Mouse (Mus musculus) C2C12 (cell line): ENCODE data around the gene Selplg. TPM values are rescaled to one million over a fixed set of nuclear protein-coding genes. Genes with fewer than 3 reads are reported as not detected.

ENCODE experiments used
- H3K27me3 ChIP-seq: one replicate; pipeline ENCODE4 v1.6.1; 2011; ENCODE audit not compliant: control insufficient read depth, insufficient read depth, insufficient read length
- H3K36me3 ChIP-seq: one replicate; pipeline ENCODE4 v1.6.1; 2011; ENCODE audit not compliant: control insufficient read depth, insufficient read depth
- H3K4me3 ChIP-seq: one replicate; pipeline ENCODE4 v1.5.1; 2011; ENCODE audit warnings: mild to moderate bottlenecking, control low read depth; ENCODE audit not compliant: poor library complexity, insufficient read depth, severe bottlenecking
- H3K79me2 ChIP-seq: one replicate; pipeline ENCODE4 v1.6.1; 2011; ENCODE audit not compliant: control insufficient read depth, insufficient read depth
- H3K79me3 ChIP-seq: one replicate; pipeline ENCODE4 v1.6.1; 2011; ENCODE audit warnings: low read depth, control low read depth
- H3ac ChIP-seq: one replicate; pipeline ENCODE3; 2011; ENCODE audit warnings: low read depth; ENCODE audit not compliant: control insufficient read depth, insufficient read length
- CEBPB ChIP-seq: IDR thresholded peaks from one replicate; pipeline ENCODE4 v1.6.1; 2011; ENCODE audit warnings: low read depth, mild to moderate bottlenecking, control low read depth, moderate library complexity
- CTCF ChIP-seq: IDR thresholded peaks from one replicate; pipeline ENCODE4 v1.5.1; 2011; ENCODE audit not compliant: control insufficient read depth, insufficient read depth, insufficient read length
- FOSL1 ChIP-seq: IDR thresholded peaks from one replicate; pipeline ENCODE4 v1.8.0; 2011; ENCODE audit warnings: mild to moderate bottlenecking, low read length; ENCODE audit not compliant: poor library complexity, insufficient read depth, severe bottlenecking
- MAX ChIP-seq: IDR thresholded peaks from one replicate; pipeline ENCODE4 v1.6.1; 2011; ENCODE audit warnings: mild to moderate bottlenecking, control low read depth
- MYOD1 ChIP-seq: IDR thresholded peaks from one replicate; pipeline ENCODE4 v1.6.1; 2011; ENCODE audit warnings: low read depth; ENCODE audit not compliant: control insufficient read depth, insufficient read length
- MYOG ChIP-seq: IDR thresholded peaks from one replicate; pipeline ENCODE4 v1.6.1; 2011; ENCODE audit not compliant: control insufficient read depth, insufficient read length; ENCODE audit errors: extremely low read depth
- USF1 ChIP-seq: IDR thresholded peaks from one replicate; pipeline ENCODE4 v1.6.1; 2011; ENCODE audit warnings: low read depth, mild to moderate bottlenecking, control low read depth, moderate library complexity
- long read RNA-seq, 2 experiments: library from polyadenylated mRNA; unstranded; transcript quantifications; one replicate each; pipeline ENCODE4 v2.0.0; 2019 to 2020
- polyA plus RNA-seq: library from polyadenylated mRNA; unstranded; fragments of >200 nt; fragmentation: generic; extraction: Trizol; gene quantifications from one replicate; pipeline ENCODE4 v1.2.1, GENCODE M21; 2012; ENCODE audit warnings: missing spikeins

The Selplg gene
- 0.06 TPM for polyA plus RNA-seq
- long read RNA-seq, experiment 1 = 0 reads
- long read RNA-seq, experiment 2 = 0 reads

GRCm38 (mm10) chr5:113832490-113832901 lies at the start of gene Selplg:
Gene Selplg, minus strand, starts transcription at chr5:113832644.
- TF ChIP-seq MYOG (no peak), USF1 (no peak), CTCF (no peak), FOSL1 (no peak), MAX (no peak), CEBPB (no peak), MYOD1 (no peak)
- Histone ChIP-seq H3K36me3 (no peaks in the 10 kb centered on the region), H3ac (no peak within 1 kb of the TSS), H3K4me3 (no peak within 1 kb of the TSS), H3K27me3 (no peaks in the 10 kb centered on the region), H3K79me3 (no peaks in the 10 kb centered on the region), H3K79me2 (no peaks in the 10 kb centered on the region)

- H3K36me3 ChIP-seq = peaks cover 34% of the 10 kb centered on the region
- peaks cover 85% of the 10 kb centered on the region for H3K79me3 ChIP-seq
- peaks cover 100% of the 10 kb centered on the region for H3K79me2 ChIP-seq
- H3K4me3 ChIP-seq = no peak overlapping the region
- no peak overlapping the region for H3ac ChIP-seq
- no peak for TF ChIP-seq CTCF
- TF ChIP-seq MYOD1 = no peak
- H3K27me3 ChIP-seq = no peaks in the 10 kb centered on the region
These were observed 48.7 kb upstream of the Selplg start for GRCm38 (mm10) chr5:113881136-113881535.

- H3K27me3 ChIP-seq = no peaks in the 10 kb centered on the region
- no peak overlapping the region for H3ac ChIP-seq
- no peak overlapping the region for H3K4me3 ChIP-seq
- peaks cover 94% of the 10 kb centered on the region for H3K79me2 ChIP-seq
- H3K79me3 ChIP-seq = peaks cover 71% of the 10 kb centered on the region
- TF ChIP-seq FOSL1 (no peak), MYOD1 (no peak), USF1 (no peak), MAX (no peak), MYOG (no peak), CEBPB (no peak), CTCF (no peak)
- peaks cover 44% of the 10 kb centered on the region for H3K36me3 ChIP-seq
These were observed 46.6 kb upstream of the Selplg start for GRCm38 (mm10) chr5:113878943-113879617.

GRCm38 (mm10) chr5:113877565-113877964 lies 45.1 kb upstream of the Selplg start:
- no peak overlapping the region for H3K4me3 ChIP-seq
- peaks cover 84% of the 10 kb centered on the region for H3K79me2 ChIP-seq
- H3ac ChIP-seq = no peak overlapping the region
- no peak for TF ChIP-seq USF1
- no peak for TF ChIP-seq CEBPB
- TF ChIP-seq FOSL1 = no peak
- H3K27me3 ChIP-seq = no peaks in the 10 kb centered on the region
- H3K79me3 ChIP-seq = peaks cover 57% of the 10 kb centered on the region
- peaks cover 44% of the 10 kb centered on the region for H3K36me3 ChIP-seq

GRCm38 (mm10) chr5:113876176-113876575 lies 43.7 kb upstream of the Selplg start:
- no peaks in the 10 kb centered on the region for H3K27me3 ChIP-seq
- H3K79me2 ChIP-seq = peaks cover 84% of the 10 kb centered on the region
- peaks cover 58% of the 10 kb centered on the region for H3K79me3 ChIP-seq
- peaks cover 45% of the 10 kb centered on the region for H3K36me3 ChIP-seq
- H3K4me3 ChIP-seq = no peak overlapping the region
- no peak overlapping the region for H3ac ChIP-seq
- TF ChIP-seq MYOG = no peak
- no peak for TF ChIP-seq MAX
- TF ChIP-seq USF1 = no peak
- no peak for TF ChIP-seq CEBPB
- TF ChIP-seq FOSL1 = no peak
- no peak for TF ChIP-seq CTCF
- no peak for TF ChIP-seq MYOD1

- TF ChIP-seq CTCF = no peak
- TF ChIP-seq MYOG = no peak
- no peak for TF ChIP-seq CEBPB
- TF ChIP-seq MYOD1 = no peak
- no peak for TF ChIP-seq USF1
- TF ChIP-seq MAX = no peak
- TF ChIP-seq FOSL1 = no peak
- H3K79me3 ChIP-seq = peaks cover 59% of the 10 kb centered on the region
These were observed 43.2 kb upstream of the Selplg start for GRCm38 (mm10) chr5:113875625-113876024.

More at GRCm38 (mm10) chr5:113875625-113876024, 43.2 kb upstream of the Selplg start:
- Histone ChIP-seq H3K36me3 (peaks cover 44% of the 10 kb centered on the region), H3K79me2 (peaks cover 84% of the 10 kb centered on the region), H3K4me3 (no peak overlapping the region), H3K27me3 (no peaks in the 10 kb centered on the region), H3ac (no peak overlapping the region)
